Mouse (Mus musculus) 3134 (cell line): ENCODE measurements around the gene Nfkb2.

Source experiments
- DNase-seq: peaks from one replicate; pipeline ENCODE4 v3.0.0-alpha.2; 2011; ENCODE audit warnings: low spot score; ENCODE audit not compliant: insufficient read length; ENCODE audit errors: extremely low read depth

The Nfkb2 gene

GRCm38 (mm10) chr19:46338942-46339286 is 34.8 kb downstream of the Nfkb2 start:
- no peak for DNase-seq

GRCm38 (mm10) chr19:46339287-46339971 is 35.3 kb downstream of the Nfkb2 start:
- peak; percentile 65 for DNase-seq

DNA sequence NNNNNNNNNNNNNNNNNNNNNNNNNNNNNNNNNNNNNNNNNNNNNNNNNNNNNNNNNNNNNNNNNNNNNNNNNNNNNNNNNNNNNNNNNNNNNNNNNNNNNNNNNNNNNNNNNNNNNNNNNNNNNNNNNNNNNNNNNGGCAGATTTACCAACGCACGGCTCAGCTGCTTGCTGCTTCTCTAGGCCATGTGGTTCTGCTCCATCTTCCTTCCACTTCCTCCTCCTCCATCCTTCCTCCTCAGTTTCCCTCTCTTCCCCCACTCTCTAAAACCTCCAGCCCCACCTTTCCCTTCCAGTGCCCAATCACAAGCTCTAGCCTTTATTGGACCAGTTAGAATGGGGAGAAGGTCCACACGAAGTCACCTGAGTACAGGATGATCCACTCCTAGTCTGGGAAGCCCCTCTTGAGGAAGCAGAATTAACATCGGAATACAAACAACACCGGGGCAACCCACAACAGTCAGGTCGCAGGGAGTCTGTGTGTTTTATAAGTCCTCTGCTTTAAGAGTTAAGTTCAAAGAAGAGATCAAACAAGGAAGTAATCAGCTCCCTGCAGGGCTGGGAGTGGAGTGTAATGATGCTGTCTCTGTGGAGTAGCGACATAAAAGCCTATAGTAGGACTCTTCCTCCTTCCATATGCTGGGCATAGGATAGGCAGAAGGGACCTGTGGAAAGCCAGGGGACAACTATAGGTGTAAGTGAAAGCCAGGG is 40.7 kb downstream of the Nfkb2 start:
- no peak for DNase-seq

DNA sequence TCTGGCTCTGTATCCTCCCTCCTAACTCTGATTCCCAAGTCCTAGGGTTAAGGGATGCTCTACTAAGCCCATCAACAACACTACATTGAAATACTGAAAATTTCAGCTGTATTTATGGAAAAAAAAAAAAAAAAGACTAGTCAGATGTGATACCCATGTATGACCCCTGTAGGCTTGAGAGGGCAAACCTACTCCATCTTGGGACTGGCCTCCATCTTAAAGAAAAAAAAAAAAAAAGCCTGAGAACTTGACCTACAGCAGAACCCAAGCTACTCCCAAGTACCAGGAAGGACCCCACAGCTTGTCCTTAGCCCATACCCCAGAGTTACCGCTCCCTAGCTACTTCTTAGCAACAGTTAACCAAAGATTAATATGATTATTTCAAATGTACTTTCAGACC is 43.0 kb downstream of the Nfkb2 start:
- no peak for DNase-seq

DNA sequence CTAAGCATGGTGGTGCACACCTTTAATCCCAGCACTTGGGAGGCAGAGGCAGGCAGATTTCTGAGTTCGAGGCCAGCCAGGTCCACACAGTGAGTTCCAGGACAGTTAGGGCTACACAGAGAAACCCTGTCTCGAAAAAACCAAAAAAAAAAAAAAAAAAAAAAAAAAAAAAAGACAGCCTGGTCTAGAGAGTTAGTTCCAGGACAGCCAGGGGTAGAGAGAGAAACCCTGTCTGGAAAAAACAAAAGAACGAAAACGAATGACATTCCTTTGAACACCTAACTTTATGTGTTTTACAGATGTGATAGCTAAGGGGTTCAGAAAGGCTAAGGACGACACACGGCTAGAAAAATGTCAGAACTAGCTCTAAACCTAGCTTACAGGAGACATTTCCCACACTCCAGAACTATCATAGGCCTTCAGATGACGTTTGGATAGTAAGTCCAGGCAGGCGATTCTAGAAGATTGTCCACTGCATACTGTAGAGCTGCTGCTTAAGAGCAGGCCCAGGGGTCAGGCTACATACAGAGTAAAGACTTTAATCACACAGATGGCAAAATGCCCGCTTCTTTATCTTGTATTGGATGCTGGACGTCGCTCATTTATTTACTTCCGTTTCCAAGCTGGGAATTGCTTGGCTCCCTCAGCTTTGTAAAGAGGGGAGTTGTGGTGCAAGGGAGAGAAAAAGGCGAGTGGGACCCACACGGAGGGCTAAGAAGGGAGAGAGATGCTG is 44.0 kb downstream of the Nfkb2 start:
- no peak for DNase-seq

DNA sequence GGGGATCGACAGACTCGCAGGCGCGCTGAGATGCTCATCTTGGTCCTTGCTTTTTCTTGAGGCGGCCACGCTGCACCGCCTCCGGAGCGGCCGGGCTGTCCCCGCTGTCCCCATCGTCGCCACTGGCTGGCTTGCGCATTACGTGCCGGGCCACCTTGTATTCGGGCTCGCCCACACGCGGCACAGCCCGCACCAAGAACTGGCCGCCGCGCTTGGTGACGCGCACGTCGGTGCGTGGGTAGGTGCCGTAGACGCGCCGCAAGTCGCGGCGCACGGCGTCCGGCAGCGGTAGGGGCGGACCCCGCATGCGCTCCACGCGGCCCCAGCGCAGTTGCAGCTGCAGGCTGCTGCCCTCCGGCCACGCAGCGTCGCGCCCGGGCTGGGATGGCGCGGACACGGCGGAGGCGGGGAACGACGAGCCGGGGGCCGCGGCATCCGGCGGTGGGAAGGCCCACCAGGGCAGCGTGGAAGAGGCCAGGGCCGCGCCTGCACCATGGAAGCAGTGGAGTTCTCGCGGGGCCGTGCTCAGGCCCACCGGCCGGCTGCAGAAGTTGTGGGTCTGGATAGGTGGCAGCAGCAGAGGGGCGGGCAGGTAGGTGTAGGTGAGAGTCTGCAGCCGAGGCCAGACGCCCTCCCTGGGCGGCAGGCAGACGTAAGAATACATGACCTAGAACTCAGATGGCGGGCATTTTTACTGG is 44.8 kb downstream of the Nfkb2 start:
- peak; percentile 91 for DNase-seq

DNA sequence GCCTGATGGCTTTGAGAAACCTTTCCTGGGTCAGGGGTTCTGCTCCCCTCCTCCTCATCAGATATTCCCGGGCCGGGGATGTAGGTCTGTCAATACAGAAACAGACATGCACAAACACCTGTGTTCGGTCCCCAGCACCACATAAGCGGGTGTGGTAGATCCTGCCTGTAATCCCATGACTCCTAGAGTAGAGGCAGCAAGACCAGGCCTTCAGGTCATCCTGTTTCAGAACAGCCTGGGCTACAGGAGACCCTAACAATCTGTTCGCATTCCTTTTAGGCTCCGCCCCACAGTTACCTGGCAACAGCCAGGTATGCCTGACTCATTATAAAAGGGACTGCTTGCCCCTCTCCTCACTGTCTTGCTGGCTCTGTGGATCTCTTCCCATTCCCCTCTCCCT is 45.4 kb downstream of the Nfkb2 start:
- DNase-seq = no peak

GRCm38 (mm10) chr19:46350168-46350932 is 46.2 kb downstream of the Nfkb2 start, which contains the start of gene 2310034G01Rik:
2310034G01Rik (minus strand) TSS chr19:46350302.
- no peak for DNase-seq

DNA sequence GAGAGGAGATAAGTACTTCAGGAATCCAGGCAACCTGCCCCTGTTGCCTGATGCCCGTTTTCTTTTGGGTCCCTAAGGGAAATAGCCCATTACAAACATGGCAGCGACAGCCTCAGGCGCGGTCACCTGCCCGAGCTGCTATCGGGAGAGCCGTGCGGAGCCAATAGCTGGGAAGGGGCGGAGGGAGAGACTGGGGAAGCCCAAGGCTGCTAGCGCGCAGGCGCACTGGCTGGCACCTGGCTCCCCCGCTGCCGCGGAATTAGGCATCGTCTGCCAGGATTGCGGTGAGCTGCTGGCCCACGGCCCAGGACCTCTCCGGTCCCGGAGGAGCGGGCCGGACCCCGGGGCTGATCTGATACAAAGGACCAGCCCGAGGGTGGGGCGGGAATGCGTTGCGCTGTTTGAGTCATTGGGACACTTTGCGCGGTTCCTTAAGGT is 52.6 kb downstream of the Nfkb2 start:
- peak; percentile 94 for DNase-seq

DNA sequence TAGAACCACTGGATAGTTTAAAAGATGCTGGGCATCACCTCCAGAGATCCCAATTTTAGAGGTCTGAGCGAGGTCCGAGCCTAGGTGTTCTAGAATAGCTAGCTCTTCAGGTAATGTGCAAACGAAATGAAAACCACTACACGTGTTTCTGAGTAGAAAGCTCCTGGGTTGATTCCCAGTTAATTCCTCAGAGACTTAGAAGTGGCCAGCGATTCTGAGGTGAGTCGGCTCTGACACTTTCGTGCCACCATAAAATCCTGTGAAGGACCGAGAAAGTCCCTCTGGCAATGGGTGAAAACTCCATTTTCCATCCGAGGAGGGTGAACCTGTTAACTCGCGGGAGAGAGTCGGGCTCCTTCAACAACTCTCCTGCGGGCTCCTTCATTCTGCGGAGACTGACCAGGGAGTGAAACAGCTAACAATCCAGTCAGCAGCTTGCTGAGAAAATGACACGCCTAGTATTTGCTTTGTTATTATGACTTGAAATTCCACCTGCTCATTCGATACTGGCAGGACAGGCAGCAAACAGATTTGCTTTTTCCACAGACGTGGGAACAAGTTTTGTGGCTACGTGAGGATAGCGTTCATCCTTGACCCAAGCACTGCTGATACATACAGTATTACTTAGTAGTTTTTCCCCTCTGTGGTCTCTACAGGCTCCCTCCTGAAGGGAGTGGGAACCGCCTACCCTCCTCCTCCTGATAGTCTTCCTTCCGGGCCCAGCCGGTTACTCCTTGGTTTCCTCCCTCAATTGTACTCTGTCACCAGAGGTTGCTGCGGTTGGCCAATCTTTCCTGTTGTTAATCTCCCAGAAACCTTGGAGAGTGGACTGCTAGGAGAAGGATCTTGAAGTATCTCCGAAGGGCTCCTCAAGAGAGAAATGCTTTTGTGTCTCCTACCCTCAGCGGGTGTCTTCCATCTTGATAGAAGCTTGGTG is 53.5 kb downstream of the Nfkb2 start:
- no peak for DNase-seq

- DNase-seq = no peak
These were observed 54.3 kb downstream of the Nfkb2 start for GRCm38 (mm10) chr19:46358381-46358780.
